Mouse (Mus musculus): Measurements from ENCODE around the gene Nt5c3b.

Nt5c3b gene

DNA sequence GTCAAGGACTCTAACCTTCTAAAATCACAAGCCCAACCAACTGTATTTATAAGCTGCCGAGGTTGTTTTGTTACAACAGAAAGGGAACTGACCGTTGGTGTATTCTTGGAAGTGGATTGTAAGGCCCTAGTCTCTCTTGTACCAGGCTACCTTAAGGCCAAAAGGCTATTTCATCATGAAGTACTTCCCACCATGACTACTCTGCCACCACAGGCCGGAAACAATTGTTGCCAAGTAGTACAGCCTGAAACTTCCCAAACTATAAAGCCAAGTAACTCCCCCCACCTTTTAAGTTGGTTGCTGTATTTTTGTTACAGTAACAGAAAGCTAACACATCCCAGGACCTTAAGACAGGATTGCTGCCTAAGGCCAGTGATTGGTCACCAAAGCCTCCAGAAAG, 14.8 kb downstream of the Nt5c3b start:
- DNase-seq (ENCODE audit: low read depth) = peak; percentile 77

DNA sequence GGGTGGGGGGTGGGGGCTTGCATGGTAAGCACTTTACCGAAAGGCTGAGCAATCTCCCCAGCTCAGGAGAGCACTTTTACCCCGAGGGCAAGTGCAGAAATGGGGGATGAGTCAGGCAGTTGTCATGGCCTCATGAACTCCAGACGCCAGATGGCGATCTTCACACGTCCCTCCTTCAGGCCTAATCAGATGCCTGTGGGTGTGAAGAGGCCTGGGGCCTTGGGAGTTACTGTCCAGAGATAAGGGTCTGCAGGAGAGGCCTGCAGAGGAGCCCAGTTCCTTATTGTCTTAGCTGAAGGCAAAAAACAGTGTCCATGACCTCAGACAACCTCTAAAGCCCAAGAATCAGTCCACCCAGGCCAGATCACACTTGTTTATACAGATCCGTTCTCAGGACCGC, 15.8 kb downstream of the Nt5c3b start:
- peak; percentile 84 for DNase-seq (ENCODE audit: low read depth)

DNA sequence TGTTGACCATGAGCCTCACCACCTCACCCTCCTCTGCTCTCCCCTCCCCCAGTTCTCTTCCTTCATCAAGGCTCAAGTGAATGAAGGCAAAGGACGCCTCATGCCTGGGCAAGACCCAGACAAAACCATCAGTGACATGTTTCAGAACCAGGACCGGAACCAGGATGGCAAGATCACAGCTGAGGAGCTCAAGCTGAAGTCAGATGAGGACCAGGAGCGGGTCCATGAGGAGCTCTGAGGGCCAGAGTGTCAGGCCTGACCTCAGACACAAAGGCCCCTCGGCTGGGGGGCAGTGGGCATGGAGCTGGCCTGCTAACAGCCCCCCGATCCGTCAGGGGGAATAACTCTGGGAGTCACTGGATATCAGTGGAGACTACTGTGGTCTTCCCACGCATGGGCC, 17.8 kb downstream of the Nt5c3b start:
- DNase-seq (ENCODE audit: low read depth) = no peak

DNA sequence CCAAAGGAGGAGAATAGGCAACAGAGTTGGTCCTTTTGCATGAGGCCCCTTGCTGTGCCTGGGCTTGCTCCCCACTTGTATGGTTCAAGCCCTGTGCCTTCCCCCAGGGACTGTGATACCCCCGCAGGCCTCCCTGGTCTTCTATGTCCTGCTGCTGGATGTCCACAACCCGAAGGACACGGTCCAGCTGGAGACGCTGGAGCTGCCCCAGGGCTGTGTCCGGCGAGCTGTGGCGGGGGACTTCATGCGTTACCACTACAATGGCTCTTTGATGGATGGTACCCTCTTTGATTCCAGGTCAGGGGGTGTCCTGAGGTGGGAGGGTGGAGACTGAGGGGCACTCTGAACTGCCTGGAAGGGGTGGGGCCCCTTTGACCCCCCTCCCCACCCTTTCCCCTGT, 20.1 kb downstream of the Nt5c3b start:
- DNase-seq (ENCODE audit: low read depth) = no peak

DNA sequence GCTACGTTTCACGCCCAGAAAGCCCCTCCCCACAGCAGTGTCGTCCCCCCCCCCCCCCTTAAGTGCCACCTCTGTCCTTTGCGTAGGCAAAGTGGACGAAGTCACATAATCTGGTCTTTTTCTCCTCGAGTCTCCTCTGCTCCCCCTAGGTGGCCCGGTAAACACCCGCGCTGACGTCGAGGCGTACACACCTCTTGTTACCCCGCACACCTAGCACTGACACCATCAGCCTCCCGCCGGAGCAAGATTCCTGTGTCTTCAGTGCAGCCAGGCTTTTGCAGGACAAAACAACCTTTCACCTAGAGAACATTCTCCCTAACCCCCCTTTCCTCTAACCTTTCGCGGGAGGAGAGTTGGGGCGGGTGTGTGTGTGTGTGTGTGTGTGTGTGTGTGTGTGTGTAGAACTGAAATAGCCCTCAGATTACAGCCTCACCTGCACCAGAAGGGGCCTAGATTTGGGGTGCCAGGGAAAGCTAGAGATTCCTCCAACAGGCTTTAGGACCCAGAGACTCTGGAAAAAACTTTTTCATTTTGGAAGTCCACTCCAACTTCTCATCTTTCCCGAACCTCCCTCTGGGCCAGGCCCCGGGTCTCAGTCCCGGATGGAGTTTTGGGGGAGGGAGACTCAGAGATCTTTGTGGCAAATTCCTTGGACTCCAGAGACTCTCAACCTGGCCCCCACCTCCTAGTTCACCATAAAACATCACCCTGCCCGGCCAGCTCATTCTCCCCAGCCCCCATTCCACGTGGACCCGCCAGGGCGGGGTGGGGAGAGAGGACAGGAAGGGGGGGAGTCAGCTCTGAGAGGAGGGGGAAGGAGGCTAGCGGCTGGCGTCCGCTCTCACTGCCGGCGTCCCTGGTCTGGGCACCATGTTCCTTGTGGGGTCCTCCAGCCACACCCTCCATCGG, 26.4 kb downstream of the Nt5c3b start, which contains the start of gene Fkbp10:
Gene Fkbp10, plus strand, starts transcription at position 784 of the 909 bp plus-strand sequence.
- DNase-seq (ENCODE audit: low read depth) = no peak

DNA sequence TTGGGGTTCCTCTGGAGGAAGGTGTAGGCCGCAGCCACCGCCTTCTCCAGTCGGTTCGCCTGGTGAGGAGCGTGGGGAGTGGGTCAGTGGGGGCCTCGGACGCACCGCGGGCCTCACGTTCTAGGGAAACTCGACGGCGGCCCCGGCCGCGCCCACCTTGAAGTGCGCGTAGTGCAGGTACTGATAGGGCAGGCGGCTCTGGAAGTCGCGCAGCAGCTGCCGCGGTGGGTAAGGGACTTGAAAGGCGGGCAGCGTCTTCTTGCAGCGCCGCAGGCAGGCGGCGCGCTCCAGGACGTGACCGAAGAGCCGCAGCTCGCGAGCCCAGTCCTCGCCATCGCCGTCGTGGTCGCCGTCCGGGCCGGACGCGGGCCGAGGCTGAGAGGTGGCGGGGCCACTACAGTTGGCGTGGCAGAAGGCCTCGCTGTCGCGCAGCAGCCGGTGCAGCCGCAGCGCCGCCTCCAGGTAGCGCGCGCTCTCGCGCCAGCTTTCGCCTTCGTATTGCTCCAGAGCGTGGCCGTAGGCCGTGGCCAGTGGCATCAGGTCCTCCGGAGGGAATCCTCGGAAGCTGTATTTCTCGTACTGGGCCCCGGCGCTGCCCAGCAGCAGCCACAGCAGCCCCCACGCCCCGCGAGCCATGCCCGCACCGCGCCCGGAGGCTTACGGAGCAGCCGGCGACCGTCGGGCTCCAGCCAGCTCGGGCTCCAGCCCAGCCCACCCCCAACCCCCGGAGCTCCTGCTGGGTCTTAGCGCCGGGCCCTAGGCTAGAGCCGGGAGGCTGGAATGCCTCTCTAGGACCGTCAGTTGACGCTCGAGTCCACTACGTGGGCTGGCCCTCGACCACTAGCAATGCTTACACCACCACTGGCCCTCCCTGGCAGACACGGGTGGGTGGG, 27.3 kb downstream of the Nt5c3b start, which contains the start of gene P3h4:
Gene P3h4, minus strand, starts transcription at position 816 of the 893 bp plus-strand sequence.
- no peak for DNase-seq (ENCODE audit: low read depth)

DNA sequence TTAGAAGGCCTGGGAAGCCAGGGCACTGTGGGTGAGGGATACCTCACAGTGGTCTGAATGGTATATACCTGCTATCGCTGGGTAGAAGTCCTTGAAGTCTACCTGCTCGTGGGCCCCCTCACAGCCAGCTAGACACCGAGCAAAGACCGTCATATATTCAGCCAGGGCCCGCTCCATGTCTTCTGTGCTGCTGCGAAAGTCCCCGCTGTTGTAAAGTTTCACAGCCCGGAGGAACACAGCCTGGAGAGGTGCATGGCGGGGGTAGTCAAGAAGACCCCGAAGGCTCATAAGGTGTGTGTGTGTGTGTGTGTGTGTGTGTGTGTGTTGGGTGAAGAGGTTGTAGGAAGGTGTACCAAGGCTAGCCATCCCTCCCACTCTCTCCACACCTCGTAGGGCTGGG, 28.1 kb downstream of the Nt5c3b start:
- no peak for DNase-seq (ENCODE audit: low read depth)

DNA sequence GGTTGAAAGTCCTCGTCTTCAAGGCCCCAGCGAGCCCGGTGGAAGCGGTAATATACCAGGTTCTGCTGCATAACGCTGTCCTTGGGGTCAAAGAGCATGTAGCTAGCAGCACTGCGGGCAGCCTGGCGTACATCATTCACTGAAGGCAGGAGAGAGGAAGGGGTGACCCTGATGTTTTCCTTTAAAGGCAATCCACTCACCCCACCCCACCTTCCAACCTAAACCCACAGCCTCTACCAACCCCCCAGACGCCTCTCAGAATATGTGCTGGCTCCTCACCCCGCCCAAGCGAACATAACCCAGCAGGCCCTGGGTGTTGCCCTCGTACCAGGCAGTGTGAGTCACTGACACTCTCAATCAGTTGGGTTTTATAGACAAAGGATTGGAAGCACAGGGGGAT, 29.9 kb downstream of the Nt5c3b start:
- peak; percentile 39 for DNase-seq (ENCODE audit: low read depth)

DNA sequence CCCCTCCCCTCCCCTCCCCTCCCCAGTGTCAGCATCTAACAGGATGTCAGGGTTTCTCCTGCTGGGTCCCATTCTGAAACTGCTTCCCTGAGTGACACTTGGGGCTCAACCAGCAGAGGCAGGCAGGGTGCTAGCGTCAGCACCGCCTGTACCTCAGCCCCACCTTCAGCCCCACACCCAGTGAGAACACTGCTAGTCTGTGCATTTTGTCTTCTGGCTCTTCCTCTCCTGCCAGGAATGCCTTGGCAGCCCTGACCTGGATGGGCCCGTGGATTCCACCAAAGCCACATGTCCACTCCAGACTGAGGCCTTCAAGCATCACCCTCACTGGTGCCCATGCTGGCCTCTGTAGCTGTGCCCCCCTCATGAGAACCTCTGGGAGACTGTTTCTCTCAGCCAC, 31.9 kb downstream of the Nt5c3b start:
- DNase-seq (ENCODE audit: low read depth) = no peak

DNA sequence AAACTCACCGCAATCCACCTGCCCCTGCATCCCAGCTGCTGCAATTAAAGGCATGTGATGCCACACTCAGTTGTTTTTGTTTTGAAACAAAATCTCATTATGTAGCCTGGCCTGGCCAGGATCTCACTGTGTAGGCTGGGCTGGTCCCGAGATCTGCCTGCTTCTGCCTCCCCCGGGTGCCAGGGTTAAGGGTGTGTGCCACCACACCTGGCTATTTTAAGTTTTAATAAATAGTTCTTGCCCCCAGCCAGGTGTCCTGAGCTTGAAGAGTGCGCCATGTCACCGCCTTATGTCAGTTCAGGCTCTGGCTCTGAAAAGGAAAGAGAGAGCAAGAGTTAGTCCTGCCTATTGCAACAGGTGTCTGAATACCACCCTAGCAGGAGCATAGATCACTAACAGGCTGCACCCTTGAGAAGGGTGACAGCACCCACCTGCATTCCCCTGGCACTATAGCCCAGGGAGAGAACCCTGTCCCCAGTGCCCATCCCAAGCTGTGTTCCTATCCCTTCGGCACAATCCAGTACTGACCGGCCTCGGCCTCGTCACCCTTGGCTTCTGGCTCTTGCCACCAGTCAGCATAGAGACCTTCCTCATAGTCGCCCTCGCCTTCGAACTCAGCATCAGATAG, 32.7 kb downstream of the Nt5c3b start:
- DNase-seq (ENCODE audit: low read depth) = no peak

DNA sequence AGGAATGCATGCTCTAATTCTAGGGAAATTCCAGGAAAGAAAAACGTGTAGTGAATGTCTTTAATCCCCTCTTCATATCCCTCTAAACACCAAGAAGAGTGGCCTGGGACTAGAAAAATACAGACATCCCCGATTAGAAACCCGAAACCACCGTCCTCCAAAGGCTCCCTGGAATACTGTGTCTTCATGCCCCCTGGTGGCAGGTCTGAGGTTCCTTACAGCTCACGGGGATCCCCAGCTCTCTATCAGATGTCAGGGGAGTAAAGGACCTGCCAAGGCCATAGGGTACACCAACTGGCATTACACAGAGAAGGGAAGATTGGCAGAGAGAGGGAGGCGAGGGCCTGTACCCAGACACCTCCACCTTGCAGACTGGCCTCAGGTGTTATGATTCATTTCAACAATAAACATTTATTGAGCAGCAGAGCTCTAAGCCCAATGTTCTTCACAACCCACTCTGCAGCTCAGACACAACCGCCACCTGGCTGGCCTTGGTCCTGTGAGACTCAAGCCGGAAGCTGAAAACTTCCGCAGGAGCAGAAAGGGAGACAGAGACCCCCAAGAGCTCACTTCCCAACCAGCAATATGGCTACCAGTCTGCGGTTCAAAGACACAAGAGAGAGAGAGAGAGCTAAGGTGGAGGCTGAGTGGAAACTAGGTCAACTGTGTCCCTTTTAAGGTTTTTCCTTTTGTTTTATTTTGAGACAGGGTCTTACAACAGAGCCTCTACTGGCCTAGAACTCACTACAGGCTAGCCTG, 33.4 kb downstream of the Nt5c3b start:
- peak; percentile 73 for DNase-seq (ENCODE audit: low read depth)

DNA sequence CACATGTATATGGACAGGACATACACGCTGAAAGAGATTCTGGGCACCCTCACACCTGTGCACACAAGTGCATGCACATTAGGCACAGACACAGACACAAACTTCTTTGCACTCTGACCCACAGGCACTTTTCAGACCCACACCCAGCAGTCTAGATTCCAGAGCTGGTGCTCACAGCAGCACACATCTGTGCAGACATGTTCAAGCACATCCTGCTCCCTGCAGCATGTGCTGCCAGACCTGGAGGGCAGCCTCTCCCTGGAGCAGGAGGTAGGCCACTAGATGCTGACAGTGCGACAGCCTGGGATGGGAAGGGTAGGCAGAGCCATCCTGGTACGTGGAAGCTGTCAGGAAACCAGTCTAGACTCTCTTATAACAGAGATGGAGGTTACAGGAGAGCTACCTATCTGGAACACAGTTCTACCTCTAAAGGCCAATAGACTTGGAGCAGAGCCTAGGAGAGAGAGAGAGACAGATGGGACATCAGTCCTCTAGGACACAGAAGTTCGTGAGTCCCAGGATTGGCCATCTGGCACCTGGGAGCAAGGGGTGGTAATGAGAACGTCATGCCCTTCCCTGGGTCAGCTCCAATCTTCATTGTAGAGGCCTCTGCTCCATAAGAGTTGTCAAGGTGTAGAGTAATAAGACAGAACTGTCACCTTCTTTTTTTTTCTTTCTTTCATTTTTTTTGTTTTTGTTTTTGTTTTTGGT, 34.5 kb downstream of the Nt5c3b start:
- DNase-seq (ENCODE audit: low read depth) = no peak

DNA sequence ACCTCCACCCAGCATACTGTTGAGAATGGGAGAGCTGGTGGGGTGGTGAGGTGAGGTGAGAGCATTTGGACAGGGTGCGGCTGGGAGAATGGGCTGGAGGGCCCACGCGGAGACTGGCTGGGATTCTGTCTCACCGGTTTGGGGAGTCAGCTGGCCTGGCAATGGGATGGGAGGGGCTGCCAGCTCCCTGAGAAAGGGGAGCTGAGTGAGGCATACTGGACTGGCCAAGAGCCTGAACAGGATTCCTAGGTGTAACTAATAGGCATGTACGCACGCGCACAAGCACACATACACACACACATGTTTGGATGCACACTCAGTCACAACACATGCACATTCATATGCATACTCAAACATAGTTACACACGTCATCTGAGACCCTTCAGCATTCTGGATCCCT, 35.3 kb downstream of the Nt5c3b start:
- no peak for DNase-seq (ENCODE audit: low read depth)

DNA sequence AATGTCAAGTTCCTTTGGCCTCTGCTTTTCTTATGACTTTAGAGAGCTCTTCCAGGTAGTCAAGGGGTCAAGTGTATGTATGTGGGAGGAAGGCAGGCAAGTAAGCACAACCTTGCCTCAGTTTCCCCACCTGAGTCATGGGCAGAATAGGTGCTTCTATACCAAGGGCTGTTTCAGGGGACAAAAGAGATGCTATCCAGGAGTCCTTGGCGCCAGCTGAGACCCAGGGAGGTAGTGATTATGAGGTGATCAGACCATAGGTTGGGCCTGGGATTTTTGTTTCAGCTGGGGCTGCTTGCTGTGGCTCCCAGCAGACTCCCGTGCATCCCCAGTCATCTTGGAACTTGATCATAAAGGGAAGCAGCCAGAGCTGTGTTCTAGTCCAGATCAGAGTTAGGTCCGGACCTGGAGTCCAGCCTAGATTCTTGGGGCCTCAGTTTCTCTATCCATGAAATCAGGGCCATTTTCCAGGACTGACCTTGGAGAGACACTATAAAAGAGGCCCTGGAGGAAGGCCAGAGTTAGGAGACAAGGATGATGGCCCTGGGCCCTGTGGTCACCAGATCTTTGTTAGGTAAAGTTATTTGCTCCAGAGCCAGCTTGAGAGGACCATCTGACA, 37.0 kb downstream of the Nt5c3b start:
- DNase-seq (ENCODE audit: low read depth) = no peak

DNA sequence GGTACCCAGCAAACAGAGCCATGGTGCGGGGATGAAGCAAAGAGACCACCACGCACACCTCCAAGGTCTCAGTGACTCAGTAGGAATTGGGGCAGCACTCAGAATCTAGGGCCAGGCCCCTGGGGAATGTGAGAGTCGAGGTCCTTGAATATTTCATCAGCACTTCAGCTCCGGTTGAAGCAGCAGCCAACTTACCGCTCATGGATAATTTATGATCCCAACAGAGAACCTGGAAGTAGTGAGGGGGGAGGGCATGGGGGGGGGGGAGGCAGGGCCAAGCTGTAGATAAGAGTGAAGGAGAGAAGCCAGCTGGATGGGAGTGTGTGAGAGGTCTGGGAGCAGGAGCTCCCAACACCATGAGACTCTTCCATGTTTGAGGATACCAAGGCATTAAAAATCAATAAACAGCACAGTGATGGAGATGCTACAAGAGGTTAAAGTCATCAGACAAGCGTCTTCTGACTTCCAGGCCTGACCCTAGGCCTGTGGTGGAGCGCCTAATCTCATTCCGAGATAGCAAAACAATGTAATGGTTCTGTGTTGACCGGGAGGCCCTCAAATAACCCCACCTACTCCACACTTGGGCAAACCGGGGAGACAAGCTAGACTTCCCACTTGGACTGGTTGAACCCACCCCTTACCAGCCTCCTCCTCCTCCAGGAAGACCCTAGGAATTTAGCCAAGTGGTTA, 38.0 kb downstream of the Nt5c3b start:
- no peak for DNase-seq (ENCODE audit: low read depth)

DNA sequence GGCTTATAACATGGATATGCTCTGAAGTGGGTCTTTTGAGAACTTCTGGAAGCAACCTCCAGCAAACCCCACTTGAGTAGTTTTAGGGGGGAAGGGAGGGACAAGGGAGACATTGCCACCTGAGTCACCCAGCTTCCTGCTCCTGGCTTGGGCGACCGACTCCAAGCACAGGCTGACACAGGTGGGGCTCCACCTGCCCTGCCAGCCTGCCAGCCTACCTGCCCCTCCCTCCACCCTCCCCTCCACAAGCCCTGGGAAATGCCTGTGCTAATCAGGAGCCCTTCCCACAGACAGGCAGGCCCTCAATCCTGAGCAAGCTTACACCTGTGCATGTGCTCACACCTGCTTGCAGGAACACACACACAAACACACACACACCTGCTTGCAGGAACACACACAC, 38.9 kb downstream of the Nt5c3b start:
- no peak for DNase-seq (ENCODE audit: low read depth)

DNA sequence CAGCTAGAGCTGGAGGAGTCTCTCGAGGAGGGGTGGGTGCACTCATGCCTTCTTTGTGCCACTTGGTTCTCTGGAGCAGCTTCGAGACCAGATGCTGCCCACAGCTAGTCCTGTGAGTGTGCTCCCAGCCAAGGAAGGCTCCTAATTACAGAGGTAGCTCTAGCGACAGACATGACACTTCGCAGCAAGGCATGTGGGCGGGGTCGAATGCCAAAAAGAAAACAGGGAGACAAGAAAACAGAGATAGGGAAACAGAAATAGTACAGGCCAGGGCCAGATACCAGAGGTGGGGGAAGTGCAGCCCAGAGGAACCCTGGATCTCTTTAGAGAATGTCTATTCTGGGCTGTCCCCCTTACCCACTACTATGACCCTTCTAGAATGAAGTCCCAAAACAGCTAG, 39.4 kb downstream of the Nt5c3b start:
- DNase-seq (ENCODE audit: low read depth) = no peak

DNA sequence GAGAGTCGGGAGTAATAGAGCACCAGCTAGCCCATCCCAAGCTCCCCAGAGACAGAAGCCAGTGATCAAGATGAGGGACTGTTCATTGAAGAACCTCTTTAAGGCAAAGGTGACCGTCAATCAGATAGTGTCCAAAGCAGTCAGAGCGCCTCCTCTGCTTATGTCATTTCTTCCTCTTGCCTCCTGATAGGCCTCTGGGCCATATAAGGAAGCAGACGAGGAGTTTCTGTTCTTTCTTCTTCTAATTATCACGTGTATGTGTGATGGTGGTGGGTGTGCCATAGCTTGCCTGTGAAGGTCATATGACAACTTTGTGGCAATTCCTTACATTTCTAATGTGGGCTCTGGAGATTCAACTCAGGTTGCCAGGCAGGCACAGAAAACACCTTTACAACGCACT, 40.8 kb downstream of the Nt5c3b start:
- peak; percentile 11 for DNase-seq (ENCODE audit: low read depth)

DNA sequence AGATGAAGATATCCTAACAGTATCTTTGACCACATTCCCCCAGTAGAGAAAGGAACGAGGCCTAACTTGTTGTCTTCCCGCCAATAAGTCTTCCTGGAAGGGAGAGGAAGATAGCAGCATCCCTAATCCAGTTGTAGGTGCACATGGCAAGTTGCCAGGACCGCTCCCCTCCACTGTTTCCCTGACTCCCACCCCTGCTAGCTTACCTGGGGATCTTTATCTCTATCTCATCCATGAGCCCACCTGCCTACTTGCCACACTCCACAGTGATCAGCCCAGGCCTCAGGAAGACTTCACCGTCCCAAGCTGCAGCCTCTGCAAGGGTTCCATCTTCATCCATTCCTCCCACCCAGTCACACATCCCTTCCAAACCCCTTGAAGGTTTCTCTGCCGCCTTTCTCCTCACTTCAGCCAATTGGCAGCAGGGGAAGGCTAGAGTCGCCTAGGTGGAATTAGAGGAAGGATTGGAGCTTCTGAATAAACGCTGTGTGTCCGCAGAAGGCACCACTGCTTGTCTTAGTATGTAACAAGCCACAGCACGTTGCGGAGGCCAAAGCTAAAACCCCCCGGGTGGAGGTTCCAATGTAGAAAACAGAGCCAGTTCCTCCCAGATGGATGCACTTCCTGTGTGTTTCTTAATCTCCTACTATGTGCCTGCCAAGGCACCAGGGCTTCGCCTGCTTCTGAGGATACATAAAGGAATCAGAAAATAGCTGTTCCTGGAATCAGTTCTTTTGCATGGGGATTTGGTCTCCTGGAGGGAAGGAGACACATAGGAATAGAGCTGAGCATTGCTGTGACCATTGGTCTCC, 41.7 kb downstream of the Nt5c3b start:
- no peak for DNase-seq (ENCODE audit: low read depth)
